Mouse (Mus musculus) bone marrow, adult 2 months (tissue): ENCODE measurements around the gene Shpk.

Source experiments
- CTCF ChIP-seq: fragments of 200-500 bp; IDR thresholded peaks from 2 replicates; pipeline ENCODE4 v1.5.1; 2011; ENCODE audit warnings: low read length, control low read depth; ENCODE audit not compliant: control insufficient read depth, insufficient read depth
- POLR2A ChIP-seq: fragments of 200-500 bp; IDR thresholded peaks from 2 replicates; pipeline ENCODE4 v1.6.1; 2011; ENCODE audit warnings: low read depth, mild to moderate bottlenecking, control low read depth, low read length, borderline replicate concordance; ENCODE audit not compliant: control insufficient read depth

DNA sequence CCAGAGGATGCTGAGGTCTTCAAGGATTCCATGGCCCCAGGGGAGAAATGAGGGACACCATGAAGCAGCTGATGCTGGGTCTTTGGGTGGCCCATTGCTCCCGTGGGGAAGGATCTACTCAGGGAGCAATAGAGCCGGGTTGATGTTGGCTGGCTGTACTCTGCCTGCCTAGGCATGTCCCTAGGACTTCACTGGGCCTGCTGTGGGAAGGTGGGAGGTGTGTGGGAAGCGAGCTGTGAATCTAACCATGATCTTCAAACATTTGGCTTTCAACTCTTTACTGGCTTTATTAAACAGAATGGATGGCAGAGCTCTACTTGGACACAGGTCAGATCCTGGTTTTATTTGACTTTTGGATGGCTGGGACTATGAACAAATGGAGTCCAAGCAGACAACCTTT lies 61.2 kb downstream of the Shpk start:
- TF ChIP-seq CTCF: no peak
- no peak for TF ChIP-seq POLR2A
